Mouse (Mus musculus) midbrain, embryonic 14.5 days (tissue): ENCODE measurements at regions not wholly inside any gene's neighbourhood (a gene's known extent, or its start where the extent isn't known, plus 50 kb on each side); places are given as distances from the start of the nearest gene placed in this dataset.

Experiments
- ATAC-seq: fragments of 200-750 bp; cut with Nextera tagmentation; 2 replicates; pipeline ENCODE4 v1.8.0; 2017; ENCODE audit warnings: moderate number of reproducible peaks, moderate library complexity; ENCODE audit not compliant: low FRiP score, low TSS enrichment
- DNase-seq: peaks from one replicate; pipeline ENCODE4 v3.0.0-alpha.2; 2015
- H3K27ac ChIP-seq: fragments of 300-500 bp; sonication (generic); replicated peaks from 2 replicates; pipeline ENCODE4 v1.5.1; 2014; ENCODE audit warnings: mild to moderate bottlenecking, low read depth, low read length, moderate library complexity
- H3K27me3 ChIP-seq: fragments of 300-500 bp; sonication (generic); 2 replicates; pipeline ENCODE4 v1.6.1; 2014; ENCODE audit warnings: low read length, control low read depth, mixed read lengths; ENCODE audit not compliant: control insufficient read depth, insufficient read depth
- H3K36me3 ChIP-seq: fragments of 300-500 bp; sonication (generic); 2 replicates; pipeline ENCODE4 v1.6.1; 2014; ENCODE audit warnings: low read length, control low read depth; ENCODE audit not compliant: control insufficient read depth, insufficient read depth
- H3K4me1 ChIP-seq: fragments of 300-500 bp; sonication (generic); 2 replicates; pipeline ENCODE4 v1.6.1; 2014; ENCODE audit warnings: mild to moderate bottlenecking, antibody characterized with exemption, low read length, control low read depth; ENCODE audit not compliant: control insufficient read depth, insufficient read depth
- H3K4me2 ChIP-seq: fragments of 300-500 bp; sonication (generic); 2 replicates; pipeline ENCODE4 v1.6.1; 2014; ENCODE audit warnings: mild to moderate bottlenecking, low read length, moderate library complexity
- H3K4me3 ChIP-seq: fragments of 300-500 bp; sonication (generic); replicated peaks from 2 replicates; pipeline ENCODE4 v1.5.1; 2014; ENCODE audit warnings: low read depth, low read length
- H3K9ac ChIP-seq: fragments of 300-500 bp; sonication (generic); replicated peaks from 2 replicates; pipeline ENCODE4 v1.6.1; 2014; ENCODE audit warnings: mild to moderate bottlenecking, low read length, moderate library complexity
- H3K9me3 ChIP-seq: fragments of 300-500 bp; sonication (generic); 2 replicates; pipeline ENCODE4 v1.6.1; 2016; ENCODE audit warnings: low read length, control low read depth, mixed read lengths; ENCODE audit not compliant: control insufficient read depth
- WGBS: fragments of 180-500 bp; shearing (Covaris S2); extraction: QIAGEN DNeasy Blood & Tissue Kit; methylation state at CpG from one replicate; pipeline ENCODE4 v1.1.7; 2014; 5-methylcytosine and 5-hydroxymethylcytosine counted together

DNA sequence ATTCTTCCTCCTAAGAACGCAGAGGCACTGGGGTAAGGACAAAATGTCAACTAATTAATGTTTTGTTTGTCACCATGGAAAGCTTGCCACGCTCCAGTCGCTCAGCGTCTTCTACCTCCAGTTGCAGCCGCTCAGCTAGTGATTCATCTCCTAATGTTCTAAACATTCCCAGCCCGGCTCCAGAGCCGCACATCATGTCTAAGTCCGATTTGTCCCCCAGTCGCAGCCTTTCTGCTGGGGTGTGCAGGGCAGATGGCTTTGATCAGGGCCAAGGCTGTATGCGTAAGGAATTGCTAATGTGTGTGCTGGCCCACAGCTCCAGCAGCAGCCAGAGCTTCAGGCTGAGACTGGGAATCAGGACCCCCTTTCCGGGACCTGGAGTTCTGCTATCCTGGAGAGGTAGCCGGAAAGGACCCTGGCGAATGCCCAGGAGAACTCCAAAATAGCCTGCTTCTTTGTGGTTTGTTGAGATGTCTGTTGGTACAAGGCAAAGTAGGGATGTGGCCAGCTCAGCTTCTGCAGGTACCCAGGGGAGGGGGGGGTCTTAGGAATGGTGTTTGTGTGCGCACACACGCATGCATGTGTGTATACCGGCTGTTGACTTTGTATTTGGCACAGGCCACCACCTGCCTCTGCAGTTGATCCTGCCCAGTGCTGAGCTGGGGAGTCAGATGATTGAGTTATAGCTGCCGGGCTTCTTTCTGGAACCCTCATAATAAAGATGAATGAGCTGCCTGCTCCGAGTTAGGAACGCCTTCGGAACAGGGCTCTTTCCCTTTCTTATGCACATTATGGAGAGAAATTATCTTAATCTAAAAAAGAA lies 143.0 kb upstream of the Kcng1 start:
- Histone ChIP-seq H3K27me3 (no peaks in the 10 kb centered on the region), H3K9ac (no peak overlapping the region), H3K27ac (no peak overlapping the region), H3K4me1 (no peaks in the 10 kb centered on the region), H3K4me3 (no peak overlapping the region), H3K4me2 (no peak overlapping the region), H3K36me3 (no peaks in the 10 kb centered on the region), H3K9me3 (no peaks in the 10 kb centered on the region)
- no peak for DNase-seq
- no peak for ATAC-seq
- WGBS, result 59% methylated on average over 20 of the region's 20 CpGs

DNA sequence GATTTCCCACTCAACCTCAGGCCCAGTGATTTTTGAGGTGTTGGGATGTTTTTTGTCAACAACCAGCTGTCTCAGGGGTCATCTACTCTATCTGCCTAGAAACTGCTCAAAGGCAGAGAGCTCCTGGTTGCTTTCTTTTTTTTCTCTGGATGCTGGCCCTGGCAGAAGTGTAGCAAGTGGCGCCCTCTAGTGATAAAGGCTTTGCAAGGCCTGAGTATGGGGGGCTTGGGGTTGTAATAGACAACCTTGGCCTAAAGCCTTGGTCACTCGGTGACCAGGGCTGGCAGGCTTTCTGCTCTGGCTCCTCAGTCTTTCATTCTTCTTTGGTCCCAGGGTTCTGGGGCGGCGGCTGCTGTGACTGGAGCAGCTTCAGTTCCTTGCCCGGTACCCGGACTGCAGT lies 142.0 kb upstream of the Kcng1 start:
- no peaks in the 10 kb centered on the region for H3K27me3 ChIP-seq
- H3K9me3 ChIP-seq, result no peaks in the 10 kb centered on the region
- no peak overlapping the region for H3K27ac ChIP-seq
- WGBS, result 58% methylated on average over 6 of the region's 6 CpGs
- no peak overlapping the region for H3K9ac ChIP-seq
- no peak for ATAC-seq
- H3K4me1 ChIP-seq, result no peaks in the 10 kb centered on the region
- DNase-seq, result peak; percentile 71
- no peak overlapping the region for H3K4me2 ChIP-seq
- H3K36me3 ChIP-seq, result no peaks in the 10 kb centered on the region
- no peak overlapping the region for H3K4me3 ChIP-seq

GRCm38 (mm10) chr2:168415140-168415539 lies 133.6 kb upstream of the Kcng1 start:
- no peaks in the 10 kb centered on the region for H3K9me3 ChIP-seq
- H3K4me2 ChIP-seq, result no peak overlapping the region
- DNase-seq (no peak), ATAC-seq (no peak)
- 32% methylated on average over 17 of the region's 17 CpGs for WGBS
- no peak overlapping the region for H3K4me3 ChIP-seq
- H3K27me3 ChIP-seq, result no peaks in the 10 kb centered on the region
- no peak overlapping the region for H3K27ac ChIP-seq
- H3K4me1 ChIP-seq, result no peaks in the 10 kb centered on the region
- no peak overlapping the region for H3K9ac ChIP-seq
- no peaks in the 10 kb centered on the region for H3K36me3 ChIP-seq

DNA sequence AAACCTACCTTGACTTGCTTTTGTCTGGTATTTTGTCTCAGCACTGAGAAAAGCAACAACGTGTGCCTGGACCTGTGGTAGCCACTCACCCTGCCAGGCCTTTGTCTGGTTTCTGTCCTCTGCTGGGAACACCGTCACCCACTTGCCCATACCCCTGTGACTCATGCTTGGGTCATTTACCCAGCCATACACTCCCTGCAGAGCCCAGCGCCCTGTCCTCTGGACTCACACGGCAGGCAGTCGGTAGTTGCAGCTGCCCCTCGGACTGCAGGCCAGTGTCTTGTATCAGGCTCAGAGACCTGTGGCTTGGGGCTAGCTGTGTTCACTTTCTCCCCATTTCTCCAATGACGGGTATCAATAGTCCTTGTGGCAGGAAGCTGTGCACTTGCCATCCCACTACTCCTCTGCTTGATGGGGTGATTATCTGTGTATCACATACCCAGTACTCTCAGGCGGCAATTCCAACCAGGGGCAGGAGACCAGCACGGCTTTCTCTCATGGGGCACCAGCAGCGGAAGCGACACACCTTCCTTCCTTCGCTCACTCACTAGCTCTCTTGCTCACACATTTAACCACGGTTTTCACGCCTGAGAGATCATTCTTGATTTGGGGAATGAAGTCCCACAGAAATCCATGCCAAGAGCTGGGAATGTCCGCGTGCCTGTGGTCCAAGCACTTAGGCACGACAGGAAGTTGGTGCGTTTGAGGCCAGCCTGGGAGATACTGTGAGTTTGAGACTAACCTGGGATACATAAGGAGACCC lies 132.8 kb upstream of the Kcng1 start:
- DNase-seq (no peak), ATAC-seq (no peak)
- Histone ChIP-seq H3K36me3 (no peaks in the 10 kb centered on the region), H3K9me3 (no peaks in the 10 kb centered on the region), H3K27me3 (no peaks in the 10 kb centered on the region), H3K9ac (no peak overlapping the region), H3K4me1 (no peaks in the 10 kb centered on the region), H3K4me3 (no peak overlapping the region), H3K4me2 (no peak overlapping the region), H3K27ac (no peak overlapping the region)
- WGBS, result 86% methylated on average over 18 of the region's 18 CpGs

DNA sequence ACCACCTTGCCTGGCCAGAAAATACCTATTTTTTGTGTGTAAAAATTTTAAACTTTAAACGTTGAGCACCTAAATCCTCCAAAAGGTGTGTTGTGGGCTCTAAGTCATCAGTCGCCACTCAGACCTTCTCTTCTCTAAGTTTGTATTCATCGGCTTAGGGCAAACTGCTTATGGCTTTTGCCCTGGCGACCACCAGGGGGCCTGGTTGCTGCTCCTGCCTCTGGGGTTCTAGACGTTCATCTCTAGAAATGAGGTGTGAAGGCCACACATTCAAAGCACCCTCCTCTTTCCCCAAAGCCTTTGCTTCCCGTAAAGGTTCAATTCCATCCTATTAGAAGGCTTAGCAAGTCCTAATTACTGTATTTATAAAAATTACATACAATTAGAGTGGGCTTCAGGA lies 131.3 kb upstream of the Kcng1 start:
- Histone ChIP-seq H3K4me1 (no peaks in the 10 kb centered on the region), H3K9ac (no peak overlapping the region), H3K4me3 (no peak overlapping the region), H3K36me3 (no peaks in the 10 kb centered on the region), H3K9me3 (no peaks in the 10 kb centered on the region), H3K4me2 (no peak overlapping the region), H3K27ac (no peak overlapping the region), H3K27me3 (no peaks in the 10 kb centered on the region)
- DNase-seq, result no peak
- WGBS, result 57% methylated on average over 6 of the region's 6 CpGs
- no peak for ATAC-seq

GRCm38 (mm10) chr2:168402782-168403513 lies 121.4 kb upstream of the Kcng1 start:
- Histone ChIP-seq H3K36me3 (no peaks in the 10 kb centered on the region), H3K27me3 (no peaks in the 10 kb centered on the region), H3K9me3 (no peaks in the 10 kb centered on the region), H3K4me3 (no peak overlapping the region), H3K4me2 (no peak overlapping the region), H3K9ac (no peak overlapping the region), H3K4me1 (peaks cover 18% of the 10 kb centered on the region; the same call in 1 of the 2 replicates), H3K27ac (no peak overlapping the region)
- DNase-seq (peak; percentile 78), ATAC-seq (peak; percentile 46; the same call in 1 of the 2 replicates)
- WGBS, result 29% methylated on average over 16 of the region's 16 CpGs

- Histone ChIP-seq H3K36me3 (no peaks in the 10 kb centered on the region), H3K4me3 (no peak overlapping the region), H3K9ac (no peak overlapping the region), H3K4me2 (peak overlapping the region; percentile 23; the same call in 1 of the 2 replicates), H3K27me3 (no peaks in the 10 kb centered on the region), H3K9me3 (no peaks in the 10 kb centered on the region), H3K27ac (peak overlapping the region; percentile 73), H3K4me1 (peaks cover 26% of the 10 kb centered on the region)
- ATAC-seq, result peak; percentile 40; the same call in 1 of the 2 replicates
- peak; percentile 80 for DNase-seq
- 28% methylated on average over 14 of the region's 14 CpGs for WGBS
Measured at GRCm38 (mm10) chr2:168399088-168399709, 117.7 kb upstream of the Kcng1 start.

GRCm38 (mm10) chr2:168396316-168396715 lies 114.8 kb upstream of the Kcng1 start:
- WGBS, result 59% methylated on average over 3 of the region's 3 CpGs
- H3K9me3 ChIP-seq, result no peaks in the 10 kb centered on the region
- no peak for ATAC-seq

More at GRCm38 (mm10) chr2:168396316-168396715, 114.8 kb upstream of the Kcng1 start:
- no peak overlapping the region for H3K4me2 ChIP-seq
- DNase-seq, result no peak
- peaks cover 23% of the 10 kb centered on the region for H3K4me1 ChIP-seq
- no peaks in the 10 kb centered on the region for H3K27me3 ChIP-seq
- H3K4me3 ChIP-seq, result no peak overlapping the region
- no peaks in the 10 kb centered on the region for H3K36me3 ChIP-seq
- H3K27ac ChIP-seq, result no peak overlapping the region
- no peak overlapping the region for H3K9ac ChIP-seq
